Mouse (Mus musculus): ENCODE data around the gene Slc39a11.
A peak's percentile ranks its signal among the peaks of the same experiment; 100 is the strongest.

The Slc39a11 gene

DNA sequence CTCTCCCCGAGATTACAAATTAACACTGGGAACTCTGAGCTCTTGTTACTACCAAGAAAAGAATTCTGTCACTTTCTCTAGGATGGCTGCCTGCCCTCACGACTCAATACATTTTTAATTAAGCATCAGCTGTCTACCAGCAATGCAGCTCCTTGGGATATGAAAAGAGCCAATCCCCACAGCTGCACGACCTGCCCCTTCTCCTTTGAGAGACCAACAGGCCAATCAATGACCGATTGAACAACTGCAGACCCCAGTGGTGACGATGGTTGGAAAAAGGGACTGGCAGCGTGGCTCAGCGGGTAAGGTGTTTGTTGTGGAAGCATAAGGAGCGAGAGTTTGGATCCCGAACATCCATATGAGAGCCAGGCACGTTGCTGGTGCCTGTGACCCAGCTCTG lies 181.9 kb downstream of the Slc39a11 start:
- no peak for DNase-seq (ENCODE audit: extremely low read depth, low read depth)

DNA sequence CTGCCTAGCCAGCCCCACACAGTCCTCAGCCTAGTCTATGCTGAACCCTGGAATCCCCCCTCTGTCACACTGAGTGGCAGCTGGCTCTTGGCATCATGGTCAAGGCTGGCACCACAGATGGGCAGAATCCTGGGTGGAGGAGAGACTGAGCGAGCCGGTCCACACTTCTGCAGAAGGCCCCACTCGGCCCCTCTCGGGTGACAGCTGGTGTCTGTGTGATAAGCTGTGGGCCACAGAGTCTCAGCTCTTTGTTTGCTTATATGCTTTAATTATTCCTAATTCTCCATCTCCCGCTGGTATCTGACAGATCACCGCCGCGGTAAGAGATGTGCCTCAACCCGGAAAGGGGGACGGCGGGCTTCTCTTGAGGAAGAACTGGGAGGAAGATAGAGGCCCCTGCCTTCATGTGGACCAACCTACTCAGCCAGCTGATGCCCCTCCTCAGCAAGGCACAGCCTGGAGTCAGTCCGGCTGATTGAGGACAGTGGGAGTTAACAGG lies 182.5 kb downstream of the Slc39a11 start:
- DNase-seq (ENCODE audit: extremely low read depth, low read depth) = no peak

DNA sequence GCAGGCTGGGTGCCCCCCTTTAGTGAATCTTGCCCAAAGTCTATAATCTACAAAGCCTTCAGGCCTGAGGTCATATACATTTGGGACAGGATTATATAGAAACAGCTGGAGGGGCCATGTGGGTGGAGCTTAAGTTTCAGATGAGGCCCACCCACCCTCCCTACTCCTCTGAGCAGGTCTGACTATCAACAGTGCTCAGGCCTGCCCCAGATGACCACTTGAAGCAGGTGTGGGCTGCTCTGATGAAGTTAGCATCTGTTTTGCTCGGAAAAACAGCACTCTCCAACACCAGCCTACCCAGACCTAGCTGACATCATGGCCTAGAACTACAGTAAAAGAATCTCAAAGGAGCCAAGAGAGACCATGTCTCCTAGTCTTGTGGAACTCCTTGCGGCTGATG lies 189.8 kb downstream of the Slc39a11 start:
- no peak for DNase-seq (ENCODE audit: extremely low read depth, low read depth)

DNA sequence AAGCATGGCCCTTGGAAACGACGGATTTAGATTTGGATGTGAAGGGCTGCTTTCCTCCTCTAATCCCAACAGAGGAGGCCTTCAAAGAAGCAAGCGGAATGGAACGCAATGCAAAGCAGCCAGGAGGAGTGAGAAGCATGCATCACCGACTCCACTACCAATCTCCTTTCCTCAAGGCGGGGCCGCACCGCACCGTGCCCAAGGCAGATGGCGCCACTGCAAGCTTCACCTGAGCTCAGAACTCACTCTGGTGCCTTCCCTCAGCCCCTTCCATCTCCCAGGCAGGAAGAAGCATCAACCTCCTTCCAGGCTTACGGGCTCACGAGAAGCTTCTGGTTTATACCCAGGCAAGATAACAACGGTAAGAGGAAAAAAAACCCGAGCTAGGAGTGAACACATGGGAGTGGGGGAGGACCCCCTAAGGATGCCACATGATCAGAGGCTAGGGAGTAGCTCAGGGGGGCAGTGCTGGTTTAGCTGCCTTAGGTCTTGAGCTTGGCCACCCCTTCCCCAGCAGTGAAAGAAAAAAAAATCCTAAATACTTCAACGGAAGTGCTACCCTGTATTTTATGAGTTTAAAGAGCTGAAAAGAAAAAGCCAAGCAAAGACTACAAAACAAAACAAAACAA lies 191.2 kb downstream of the Slc39a11 start:
- no peak for DNase-seq (ENCODE audit: extremely low read depth, low read depth)

DNA sequence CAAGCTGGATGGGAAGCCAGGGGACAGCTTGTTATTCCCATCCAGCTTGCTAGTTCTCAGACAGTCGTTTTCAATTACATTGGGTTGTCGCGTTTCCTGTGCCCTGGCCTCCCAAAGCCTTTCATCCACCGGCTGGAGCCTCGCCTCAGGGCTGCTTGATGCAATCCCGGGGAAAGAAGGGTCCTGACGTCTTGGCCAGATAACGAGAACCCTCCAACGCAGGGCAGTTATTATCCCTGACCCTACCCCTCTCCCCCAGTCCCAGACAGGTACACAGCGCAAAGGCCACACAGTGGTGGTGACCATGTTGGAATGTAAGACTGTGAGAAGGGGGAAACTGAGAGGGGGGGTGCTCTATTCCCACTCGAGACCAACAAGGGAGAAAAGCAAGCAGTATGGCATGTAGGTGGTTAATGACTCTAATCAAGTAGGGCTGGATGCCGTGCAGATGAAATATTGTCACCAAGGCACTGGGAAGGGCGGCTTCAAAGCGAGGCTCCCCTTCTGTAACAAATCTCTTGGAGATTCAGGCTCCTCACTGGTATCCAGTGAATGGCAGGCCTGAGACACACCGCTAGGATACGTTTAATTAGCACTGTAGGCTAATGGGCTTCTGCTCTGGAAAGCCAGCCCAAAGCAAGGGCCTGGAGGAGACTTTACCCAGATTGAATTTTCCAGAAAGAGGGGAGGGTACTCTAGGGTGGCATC lies 196.9 kb downstream of the Slc39a11 start:
- DNase-seq (ENCODE audit: extremely low read depth, low read depth) = no peak

DNA sequence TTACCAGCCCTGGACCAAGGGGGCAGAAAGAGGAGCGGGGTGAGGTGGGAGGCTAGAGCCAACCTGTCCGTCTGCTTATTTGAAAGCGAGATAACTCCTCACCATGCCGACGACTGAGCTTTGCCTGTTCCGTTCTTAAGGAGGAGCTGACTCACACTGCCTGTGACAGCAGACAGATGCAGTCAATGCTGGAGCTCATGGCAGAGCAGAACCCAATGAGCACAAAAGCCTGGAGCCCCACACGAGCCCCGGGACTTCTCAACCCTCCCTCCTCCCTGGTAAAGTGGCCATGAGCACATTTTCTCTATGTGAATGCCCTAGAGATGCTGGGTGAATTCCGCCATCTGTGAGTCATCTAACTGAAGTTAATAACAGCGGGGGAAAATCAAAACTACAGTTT lies 198.6 kb downstream of the Slc39a11 start:
- DNase-seq (ENCODE audit: extremely low read depth, low read depth) = no peak

DNA sequence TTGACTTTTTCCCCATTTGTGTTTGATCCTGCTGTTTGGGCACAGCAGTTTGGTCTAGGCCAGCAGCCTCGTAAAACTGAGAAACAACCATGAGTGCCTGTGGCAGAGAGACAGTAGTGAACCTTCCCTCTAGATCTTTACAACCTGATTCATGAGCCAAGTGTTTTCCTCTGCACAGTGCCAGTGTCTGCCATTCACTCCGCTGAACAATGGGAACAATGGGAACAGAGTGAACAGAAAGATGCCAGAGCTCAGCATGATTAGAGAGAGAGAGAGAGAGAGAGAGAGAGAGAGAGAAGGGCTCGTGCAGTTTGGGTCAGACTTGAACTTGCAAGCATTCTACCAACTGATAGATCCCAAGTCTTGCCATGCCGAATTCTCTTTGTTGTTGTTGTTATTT lies 199.2 kb downstream of the Slc39a11 start:
- DNase-seq (ENCODE audit: extremely low read depth, low read depth) = no peak

DNA sequence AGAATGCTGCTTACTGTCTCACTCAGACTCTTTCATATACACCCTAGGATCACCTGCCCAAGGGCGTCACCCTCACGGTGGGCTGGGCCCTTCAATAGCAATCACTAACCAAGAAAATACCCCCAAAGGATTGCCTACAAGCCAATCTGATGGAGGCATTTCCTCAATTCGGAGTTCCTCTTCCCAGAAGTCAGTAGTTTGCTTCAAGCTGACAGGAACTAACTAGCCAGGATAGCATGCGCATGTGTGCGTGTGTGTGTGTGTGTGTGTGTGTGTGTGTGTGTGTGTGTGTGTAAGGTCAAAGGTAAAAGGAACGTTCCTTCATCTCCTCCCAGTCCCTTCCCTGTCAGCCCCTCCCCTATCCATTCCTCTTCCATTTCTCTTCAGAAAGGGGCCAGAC lies 199.9 kb downstream of the Slc39a11 start:
- no peak for DNase-seq (ENCODE audit: extremely low read depth, low read depth)

DNA sequence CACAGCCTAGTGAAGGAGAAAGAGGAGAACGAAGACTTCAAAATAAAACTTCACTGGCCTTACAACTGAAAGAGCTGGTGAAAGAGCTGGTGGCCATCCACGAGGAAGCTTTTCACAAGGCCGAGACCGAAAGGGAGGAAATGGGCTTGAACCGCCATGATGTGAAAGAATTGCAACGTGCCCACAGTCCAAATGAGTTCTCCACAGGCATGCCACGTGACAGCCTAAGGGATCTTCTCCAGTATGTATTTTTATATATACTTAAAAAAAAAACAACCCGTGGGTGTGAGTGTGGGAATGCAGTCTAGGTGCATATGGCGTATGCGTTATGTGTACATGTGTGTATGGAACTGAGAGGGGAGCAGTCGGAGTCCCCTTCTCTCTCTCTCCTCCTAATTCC lies 207.8 kb downstream of the Slc39a11 start:
- no peak for DNase-seq (ENCODE audit: extremely low read depth, low read depth)

DNA sequence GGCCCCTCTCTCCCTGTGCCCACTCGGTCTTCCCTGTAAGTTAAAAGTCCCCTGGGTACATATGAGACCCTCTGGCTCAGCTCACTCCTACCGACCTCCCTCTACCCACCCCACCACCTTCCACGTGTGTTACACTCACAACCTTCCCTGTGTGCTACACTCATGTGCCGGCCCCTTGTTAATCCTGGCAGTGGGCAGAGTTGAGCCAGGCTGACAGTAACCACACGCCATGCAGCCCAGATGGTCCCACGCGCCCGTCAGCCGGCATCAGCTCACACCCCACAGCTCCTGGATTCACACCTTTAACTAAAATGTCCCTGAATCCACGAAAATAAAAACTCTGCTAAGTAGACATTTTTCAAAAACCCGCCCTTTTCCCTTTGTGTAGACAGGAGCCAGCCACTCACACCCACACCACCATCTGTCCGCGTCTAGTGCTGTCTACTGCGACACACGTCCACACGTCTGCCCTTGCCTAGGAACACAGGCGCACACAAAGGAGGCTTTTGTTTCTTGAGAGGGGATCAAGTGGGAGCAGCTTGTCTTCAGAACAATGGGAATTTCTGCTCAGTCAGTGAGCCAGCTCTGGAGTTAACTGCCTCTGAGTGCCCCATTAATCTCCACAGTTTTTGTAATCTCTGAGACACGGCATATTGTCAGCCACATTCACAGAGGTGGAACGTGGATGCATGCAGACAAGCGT lies 210.4 kb downstream of the Slc39a11 start:
- DNase-seq (ENCODE audit: extremely low read depth, low read depth) = no peak

DNA sequence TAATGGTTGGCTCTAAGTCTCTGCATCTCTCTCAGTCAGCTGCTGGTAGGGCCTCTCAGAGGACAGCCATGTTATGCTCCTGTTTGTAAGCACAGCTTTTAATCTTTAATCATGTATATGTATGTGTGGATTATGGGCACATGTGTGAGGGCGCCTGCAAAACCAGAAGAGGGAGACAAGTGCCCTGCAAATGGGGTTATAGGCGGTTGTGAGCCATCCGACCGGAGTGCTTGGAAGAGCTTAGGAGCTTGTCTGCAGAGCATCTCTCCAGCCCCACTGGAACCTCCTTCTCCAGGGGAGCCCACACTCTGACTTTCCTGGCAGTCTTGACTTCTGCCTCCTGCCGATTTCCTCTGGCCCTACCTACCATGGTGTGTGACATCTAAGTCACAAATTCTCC lies 211.0 kb downstream of the Slc39a11 start:
- no peak for DNase-seq (ENCODE audit: extremely low read depth, low read depth)

DNA sequence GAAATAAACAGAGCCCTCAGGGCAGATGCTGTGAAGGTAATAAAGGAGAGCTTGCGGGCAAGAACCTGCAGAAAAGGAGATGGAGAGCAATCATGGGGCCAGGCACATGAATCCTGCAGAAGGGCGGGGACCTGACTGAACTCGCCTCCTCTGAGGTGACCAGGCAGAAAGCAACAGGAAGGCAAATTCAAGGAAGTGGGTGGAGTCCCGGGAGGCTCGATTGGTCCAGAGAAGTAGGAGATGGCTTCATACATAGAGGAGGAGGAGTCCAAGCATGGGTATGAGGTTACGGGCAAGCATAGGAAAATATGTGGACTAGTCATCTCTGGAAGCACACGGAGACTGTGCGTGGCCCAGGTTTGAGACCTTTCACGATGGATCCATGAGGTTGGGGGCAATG lies 212.5 kb downstream of the Slc39a11 start:
- no peak for DNase-seq (ENCODE audit: extremely low read depth, low read depth)

DNA sequence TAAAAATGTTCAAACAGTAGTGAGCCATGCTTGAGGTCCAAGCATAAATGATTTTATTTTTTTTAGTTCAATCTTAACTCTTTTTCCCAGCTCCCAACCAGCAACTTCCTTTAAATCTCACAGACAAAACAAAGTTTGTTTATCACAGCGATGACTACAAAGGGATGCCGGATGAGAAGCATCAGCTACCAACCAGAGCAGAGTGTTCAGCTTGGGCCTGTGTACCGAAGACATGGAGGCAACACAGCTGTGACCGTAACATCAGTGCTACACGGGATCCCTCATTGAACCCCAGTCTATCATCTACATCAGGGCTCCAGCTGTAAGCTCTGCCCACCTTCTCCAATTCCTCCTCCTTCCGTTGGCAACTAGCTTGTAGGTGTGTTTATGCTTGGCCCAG lies 213.6 kb downstream of the Slc39a11 start:
- DNase-seq (ENCODE audit: extremely low read depth, low read depth) = no peak

DNA sequence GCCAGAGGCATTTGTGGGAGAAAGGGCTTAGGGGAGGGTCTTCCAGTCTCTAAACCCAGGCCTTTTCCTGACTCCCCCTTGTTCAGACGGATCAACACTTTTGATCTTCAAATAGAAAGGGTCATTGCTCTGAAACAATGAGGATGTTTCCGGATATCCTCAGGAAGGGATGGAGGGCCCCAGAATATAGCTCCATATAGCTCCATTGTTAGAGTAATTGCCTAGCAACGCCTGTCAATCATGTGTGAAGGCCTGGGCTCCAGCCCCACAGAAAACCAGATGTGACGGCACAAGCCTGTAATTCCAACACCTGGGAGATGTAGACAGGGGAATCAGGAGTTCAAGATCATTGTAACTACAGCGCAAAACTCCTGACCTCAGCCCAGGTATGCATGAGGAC lies 214.2 kb downstream of the Slc39a11 start:
- DNase-seq (ENCODE audit: extremely low read depth, low read depth) = no peak

DNA sequence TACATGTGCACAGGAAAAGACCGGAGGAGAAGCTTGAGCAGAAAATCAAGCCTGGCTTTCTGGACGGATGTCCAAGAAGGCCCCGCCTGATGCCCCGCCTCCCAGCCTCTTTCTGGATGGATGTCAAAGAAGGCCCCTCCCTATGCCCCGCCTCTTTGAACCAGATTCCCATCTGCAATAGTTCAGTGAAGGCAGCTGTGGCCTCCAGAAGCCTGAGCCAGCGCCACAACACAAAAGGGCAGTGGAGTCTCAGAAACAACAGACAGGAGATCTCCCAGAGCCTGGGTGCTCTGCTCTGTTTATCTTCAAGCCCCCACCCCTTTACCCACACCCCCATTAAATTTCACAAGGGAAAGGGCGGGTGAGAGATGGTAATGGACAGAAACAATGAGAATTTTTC lies 218.7 kb downstream of the Slc39a11 start:
- no peak for DNase-seq (ENCODE audit: extremely low read depth, low read depth)

DNA sequence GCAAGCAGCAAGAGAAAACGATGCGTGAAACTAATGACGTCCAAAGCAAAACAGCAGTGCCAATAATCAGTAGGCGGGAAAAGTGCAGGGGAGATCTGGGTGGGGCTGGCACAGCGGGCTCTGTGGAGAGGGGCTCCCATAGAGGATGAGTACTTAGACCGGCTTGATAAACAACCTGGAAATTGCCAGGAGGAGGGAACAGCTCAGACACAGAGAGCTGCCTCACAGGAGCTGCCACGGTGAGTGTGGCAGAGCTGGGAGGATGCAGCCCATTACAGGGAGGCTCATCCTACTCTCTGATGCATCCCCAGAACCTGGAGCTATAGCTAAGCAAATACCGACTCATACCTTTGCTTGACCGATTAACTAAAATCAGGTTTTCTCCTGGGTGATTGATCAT lies 224.0 kb downstream of the Slc39a11 start:
- DNase-seq (ENCODE audit: extremely low read depth, low read depth) = no peak

DNA sequence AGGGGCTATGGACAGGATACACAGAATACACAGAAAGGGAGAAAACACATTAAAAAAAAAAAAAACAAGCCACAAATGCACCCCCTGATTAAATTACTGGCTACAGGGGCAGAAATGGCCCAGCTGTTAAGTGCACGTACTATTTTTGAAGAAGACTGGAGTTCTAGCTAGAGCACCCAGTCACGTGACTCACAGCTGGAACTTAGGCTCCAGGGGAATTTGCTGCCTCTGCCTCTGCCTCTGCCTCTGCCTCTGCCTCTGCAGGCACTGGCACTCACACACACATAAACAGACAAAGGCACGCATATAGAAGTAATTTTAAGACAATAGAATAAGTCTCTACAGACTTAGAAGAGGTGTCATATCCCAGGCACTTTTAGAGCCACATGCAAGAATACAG lies 224.4 kb downstream of the Slc39a11 start:
- DNase-seq (ENCODE audit: extremely low read depth, low read depth) = no peak

DNA sequence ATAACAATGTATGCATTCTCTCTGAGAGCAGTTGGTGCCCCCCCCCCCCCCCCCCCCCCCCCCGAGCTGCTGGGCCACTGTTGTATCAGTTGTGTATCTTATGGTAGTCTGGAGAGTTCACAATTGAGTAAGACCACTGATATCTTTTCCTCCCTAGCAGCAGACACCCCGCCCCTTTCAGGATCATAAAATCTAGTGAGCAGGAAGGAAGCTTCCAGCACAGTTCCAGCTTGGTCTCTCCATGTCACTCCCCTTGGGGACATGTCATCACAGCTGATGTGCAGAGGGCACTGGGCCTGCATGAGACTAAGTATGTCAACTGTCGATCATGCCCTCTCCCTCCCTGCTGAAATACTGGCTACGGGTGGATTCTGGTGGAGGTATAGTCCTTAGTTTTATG lies 225.1 kb downstream of the Slc39a11 start:
- DNase-seq (ENCODE audit: extremely low read depth, low read depth) = no peak

DNA sequence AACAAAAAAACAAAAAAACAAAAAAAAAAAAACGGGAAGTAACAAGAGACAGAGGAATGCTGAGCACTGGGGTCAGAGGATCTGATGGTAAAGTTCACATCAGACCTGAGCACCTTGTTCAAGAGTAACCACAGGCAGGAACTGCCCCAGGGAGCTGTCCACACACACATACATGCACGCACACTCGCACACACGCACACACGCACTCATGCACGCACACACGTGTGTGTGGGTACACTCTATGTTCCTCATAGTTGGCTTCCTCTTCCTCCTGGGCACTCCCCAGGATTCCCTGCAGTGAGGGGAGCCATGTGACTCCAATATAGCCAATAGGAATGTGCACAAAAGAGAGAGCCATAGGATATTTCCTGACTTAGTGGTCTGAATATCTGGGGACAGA lies 227.3 kb downstream of the Slc39a11 start:
- DNase-seq (ENCODE audit: extremely low read depth, low read depth) = no peak

DNA sequence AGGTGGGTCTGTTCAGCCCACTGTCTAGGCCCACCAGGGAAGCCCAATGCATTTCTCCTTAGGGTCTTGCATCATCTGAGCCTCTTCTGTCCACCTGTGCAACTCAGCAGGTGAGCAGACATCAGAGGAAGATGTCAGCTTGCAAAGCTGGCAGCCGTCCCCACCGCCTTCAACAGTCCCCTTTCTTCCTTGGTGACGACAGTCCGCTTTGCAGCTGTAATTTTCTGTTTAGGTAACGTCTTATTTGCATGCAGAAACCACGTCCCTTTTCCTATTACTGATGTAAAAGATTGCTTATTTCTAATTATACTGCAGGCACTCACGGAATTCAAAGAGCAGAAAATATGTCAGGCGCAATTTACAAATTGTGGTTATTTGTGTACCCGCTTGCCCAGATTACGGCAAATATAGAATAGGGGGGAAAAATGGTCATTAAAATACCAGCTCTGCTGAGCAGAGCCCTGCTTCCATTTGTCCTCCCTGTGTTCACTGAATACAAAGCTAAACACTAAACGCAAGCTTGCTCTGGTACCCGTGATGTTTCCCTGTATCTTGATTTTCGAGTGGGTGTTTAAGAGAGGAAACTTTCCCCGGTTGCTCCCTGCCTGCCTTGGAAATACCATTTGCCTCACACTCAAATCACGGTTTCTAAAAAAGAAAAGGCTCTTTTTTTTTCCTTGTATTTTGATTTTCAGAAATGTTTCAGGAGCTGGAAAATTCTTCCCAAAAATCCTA lies 230.8 kb downstream of the Slc39a11 start:
- no peak for DNase-seq (ENCODE audit: extremely low read depth, low read depth)

DNA sequence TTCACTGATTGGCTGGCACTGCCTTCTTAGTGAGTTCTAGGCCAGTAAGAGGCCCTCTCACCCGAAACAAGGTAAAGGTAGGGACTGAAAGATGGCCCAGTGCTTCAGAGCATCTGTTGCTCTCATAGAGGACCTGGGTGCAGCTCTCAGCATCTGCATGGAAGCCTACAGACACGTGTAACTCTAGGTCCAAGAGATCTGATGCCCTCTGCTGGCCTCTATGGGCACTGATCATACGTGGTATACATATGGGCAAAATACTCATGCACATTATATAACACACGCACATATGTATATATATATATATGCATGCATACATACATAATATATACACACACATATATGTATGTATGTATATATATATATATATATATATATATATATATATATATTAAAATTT lies 231.9 kb downstream of the Slc39a11 start:
- DNase-seq (ENCODE audit: extremely low read depth, low read depth) = peak; percentile 9

DNA sequence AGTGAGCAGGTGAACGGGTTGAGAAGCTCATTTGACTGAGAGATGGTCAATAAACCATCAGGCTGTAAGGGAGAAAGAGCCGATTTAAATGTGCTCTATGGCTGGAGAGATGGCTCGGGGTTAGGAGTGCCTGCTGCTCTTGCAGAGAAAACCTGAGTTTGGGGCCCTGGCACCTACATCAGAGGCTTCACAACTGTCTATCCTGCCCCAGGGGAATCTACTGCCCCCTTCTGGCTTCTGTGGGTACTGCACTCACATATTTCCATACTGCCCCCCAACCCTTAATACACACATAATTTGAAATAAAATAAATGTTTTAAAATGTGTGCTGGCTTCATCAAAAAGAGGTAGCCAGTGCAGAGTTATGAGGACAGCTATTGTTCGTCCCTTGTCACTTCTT lies 237.3 kb downstream of the Slc39a11 start:
- no peak for DNase-seq (ENCODE audit: extremely low read depth, low read depth)
